Mouse (Mus musculus) MEL (cell line): ENCODE results near the gene Hoga1. TPM values are rescaled to one million over a fixed set of nuclear protein-coding genes. Genes with fewer than 3 reads are reported as not detected.

ENCODE experiments used
- DNase-seq: peaks from one replicate; pipeline ENCODE4 v3.0.0; 2011; ENCODE audit warnings: low read depth, low spot score
- H3K27ac ChIP-seq: 2 replicates; pipeline ENCODE4 v1.5.1; 2012; ENCODE audit warnings: low read depth, mild to moderate bottlenecking, control low read depth, low read length, moderate library complexity; ENCODE audit not compliant: control insufficient read depth
- H3K27me3 ChIP-seq, 2 experiments: fragments of 150-350 bp in 1 of 2; sonication (generic) in 1 of 2; 2 replicates each; pipeline ENCODE4 v1.6.1; 2012; ENCODE audit warnings: low read length in 2 of 2, mild to moderate bottlenecking in 2 of 2, improper control_type of control experiment in 1 of 2, moderate library complexity in 1 of 2; ENCODE audit not compliant: insufficient read depth in 2 of 2, control insufficient read depth in 1 of 2
- H3K36me3 ChIP-seq, 2 experiments: 2 replicates each; pipeline ENCODE4 v1.6.1; 2012 to 2014; ENCODE audit warnings: low read length in 2 of 2, improper control_type of control experiment in 1 of 2, inconsistent platforms in 1 of 2, mild to moderate bottlenecking in 1 of 2; ENCODE audit not compliant: insufficient read depth in 2 of 2, control insufficient read depth in 1 of 2
- H3K4me1 ChIP-seq, 2 experiments: fragments of 150-350 bp in 1 of 2; sonication (generic) in 1 of 2; 2 replicates each; pipeline ENCODE4 v1.6.1; 2012; ENCODE audit warnings: low read length in 2 of 2, improper control_type of control experiment in 1 of 2, mild to moderate bottlenecking in 1 of 2; ENCODE audit not compliant: insufficient read depth in 2 of 2, control insufficient read depth in 1 of 2
- H3K4me3 ChIP-seq, 2 experiments: fragments of 150-350 bp in 1 of 2; sonication (generic) in 1 of 2; 2 replicates each; pipeline ENCODE4 v1.5.1; 2012; ENCODE audit warnings: low read depth in 2 of 2, low read length in 2 of 2, mild to moderate bottlenecking in 2 of 2, moderate library complexity in 2 of 2, control low read depth in 1 of 2, improper control_type of control experiment in 1 of 2; ENCODE audit not compliant: control insufficient read depth in 1 of 2, insufficient read depth in 1 of 2
- H3K79me2 ChIP-seq: 2 replicates; pipeline ENCODE4 v1.6.1; 2012; ENCODE audit warnings: mild to moderate bottlenecking, low read length, moderate library complexity; ENCODE audit not compliant: control insufficient read depth, poor library complexity, insufficient read depth
- H3K9ac ChIP-seq: 2 replicates; pipeline ENCODE4 v1.6.1; 2012; ENCODE audit warnings: low read depth, mild to moderate bottlenecking, control low read depth, low read length, moderate library complexity; ENCODE audit not compliant: control insufficient read depth, poor library complexity, severe bottlenecking
- H3K9me3 ChIP-seq: fragments of 150-350 bp; sonication (generic); replicated peaks from 2 replicates; pipeline ENCODE4 v1.6.1; 2012; ENCODE audit warnings: mild to moderate bottlenecking, low read length, improper control_type of control experiment, moderate library complexity; ENCODE audit not compliant: insufficient read depth
- BHLHE40 ChIP-seq: IDR thresholded peaks from 2 replicates; pipeline ENCODE4 v1.6.1; 2012; ENCODE audit warnings: low read depth, mild to moderate bottlenecking, inconsistent platforms, low read length, improper control_type of control experiment, borderline replicate concordance
- CHD2 ChIP-seq: IDR thresholded peaks from 2 replicates; pipeline ENCODE4 v1.6.1; 2011; ENCODE audit warnings: low read length, improper control_type of control experiment
- E2F4 ChIP-seq: IDR thresholded peaks from 2 replicates; pipeline ENCODE4 v1.6.1; 2011; ENCODE audit warnings: low read depth, low read length, improper control_type of control experiment, borderline replicate concordance
- ELF1 ChIP-seq: IDR thresholded peaks from 2 replicates; pipeline ENCODE4 v1.6.1; 2014; ENCODE audit warnings: low read depth, mild to moderate bottlenecking, inconsistent platforms, low read length, improper control_type of control experiment, moderate library complexity
- EP300 ChIP-seq, 2 experiments: IDR thresholded peaks; 2 replicates each; pipeline ENCODE4 v1.6.1; 2011; ENCODE audit warnings: improper control_type of control experiment in 2 of 2, low read length in 2 of 2, low read depth in 1 of 2, mild to moderate bottlenecking in 1 of 2
- GABPA ChIP-seq: IDR thresholded peaks from 2 replicates; pipeline ENCODE4 v1.6.1; 2012; ENCODE audit warnings: low read depth, mild to moderate bottlenecking, inconsistent platforms, low read length, improper control_type of control experiment, moderate library complexity
- HCFC1 ChIP-seq: IDR thresholded peaks from 2 replicates; pipeline ENCODE4 v1.6.1; 2012; ENCODE audit warnings: low read depth, mild to moderate bottlenecking, inconsistent platforms, low read length, improper control_type of control experiment, moderate library complexity
- JUND ChIP-seq: IDR thresholded peaks from 2 replicates; pipeline ENCODE4 v1.6.1; 2011; ENCODE audit warnings: low read depth, mild to moderate bottlenecking, improper control_type of control experiment, low read length
- KAT2A ChIP-seq: conservative IDR thresholded peaks from 2 replicates; pipeline ENCODE4 v1.6.1; 2012; ENCODE audit warnings: low read depth, low read length, improper control_type of control experiment, inconsistent platforms
- MAFK ChIP-seq: IDR thresholded peaks from 2 replicates; pipeline ENCODE4 v1.6.1; 2011; ENCODE audit warnings: low read depth, mild to moderate bottlenecking, low read length, improper control_type of control experiment, borderline replicate concordance
- MAX ChIP-seq: IDR thresholded peaks from 2 replicates; pipeline ENCODE4 v1.6.1; 2011; ENCODE audit warnings: low read length, improper control_type of control experiment
- MAZ ChIP-seq: IDR thresholded peaks from 2 replicates; pipeline ENCODE4 v1.6.1; 2012; ENCODE audit warnings: low read depth, mild to moderate bottlenecking, inconsistent platforms, low read length, improper control_type of control experiment
- MEF2A ChIP-seq: IDR thresholded peaks from 2 replicates; pipeline ENCODE4 v1.6.1; 2014; ENCODE audit warnings: low read depth, mild to moderate bottlenecking, inconsistent platforms, low read length, improper control_type of control experiment; ENCODE audit not compliant: poor library complexity, insufficient replicate concordance, severe bottlenecking; ENCODE audit errors: extremely low read depth
- MXI1 ChIP-seq: IDR thresholded peaks from 2 replicates; pipeline ENCODE4 v1.6.1; 2011; ENCODE audit warnings: mild to moderate bottlenecking, low read depth, low read length, improper control_type of control experiment
- MYB ChIP-seq: IDR thresholded peaks from 2 replicates; pipeline ENCODE4 v1.6.1; 2011; ENCODE audit warnings: mild to moderate bottlenecking, low read depth, low read length, improper control_type of control experiment
- NRF1 ChIP-seq: IDR thresholded peaks from 2 replicates; pipeline ENCODE4 v1.6.1; 2014; ENCODE audit warnings: low read depth, mild to moderate bottlenecking, inconsistent platforms, low read length, improper control_type of control experiment, moderate library complexity; ENCODE audit not compliant: poor library complexity, insufficient read depth, severe bottlenecking
- POLR2A ChIP-seq, 2 experiments: IDR thresholded peaks; 2 replicates each; pipeline ENCODE4 v1.6.1; 2011 to 2012; ENCODE audit warnings: low read length in 2 of 2, mild to moderate bottlenecking in 2 of 2, control low read depth in 1 of 2, improper control_type of control experiment in 1 of 2, low read depth in 1 of 2, moderate library complexity in 1 of 2; ENCODE audit not compliant: control insufficient read depth in 1 of 2, insufficient read depth in 1 of 2, poor library complexity in 1 of 2
- POLR2AphosphoS2 ChIP-seq: IDR thresholded peaks from 2 replicates; pipeline ENCODE4 v1.6.1; 2011; ENCODE audit warnings: low read length, improper control_type of control experiment
- RAD21 ChIP-seq: IDR thresholded peaks from 2 replicates; pipeline ENCODE4 v1.6.1; 2011; ENCODE audit warnings: mild to moderate bottlenecking, low read depth, low read length, improper control_type of control experiment
- RCOR1 ChIP-seq: IDR thresholded peaks from 2 replicates; pipeline ENCODE4 v1.6.1; 2012; ENCODE audit warnings: low read depth, mild to moderate bottlenecking, inconsistent platforms, low read length, improper control_type of control experiment
- SIN3A ChIP-seq: IDR thresholded peaks from 2 replicates; pipeline ENCODE4 v1.6.1; 2012; ENCODE audit warnings: low read length, improper control_type of control experiment, inconsistent platforms
- SMC3 ChIP-seq: IDR thresholded peaks from 2 replicates; pipeline ENCODE4 v1.6.1; 2011; ENCODE audit warnings: low read depth, low read length, improper control_type of control experiment
- TAL1 ChIP-seq: IDR thresholded peaks from 2 replicates; pipeline ENCODE4 v1.6.1; 2012; ENCODE audit warnings: mild to moderate bottlenecking, inconsistent platforms, low read length, moderate library complexity, mixed read lengths
- TBP ChIP-seq: IDR thresholded peaks from 2 replicates; pipeline ENCODE4 v1.8.0; 2011; ENCODE audit warnings: low read depth, low read length, improper control_type of control experiment
- TCF12 ChIP-seq: IDR thresholded peaks from 2 replicates; pipeline ENCODE4 v1.6.1; 2014; ENCODE audit warnings: low read depth, mild to moderate bottlenecking, inconsistent platforms, low read length, improper control_type of control experiment, moderate library complexity
- UBTF ChIP-seq: IDR thresholded peaks from 2 replicates; pipeline ENCODE4 v1.6.1; 2012; ENCODE audit warnings: low read depth, mild to moderate bottlenecking, inconsistent platforms, low read length, improper control_type of control experiment, moderate library complexity, borderline replicate concordance; ENCODE audit not compliant: insufficient read depth
- USF1 ChIP-seq: IDR thresholded peaks from 2 replicates; pipeline ENCODE4 v1.6.1; 2014; ENCODE audit warnings: low read depth, mild to moderate bottlenecking, inconsistent platforms, low read length, improper control_type of control experiment, moderate library complexity
- USF2 ChIP-seq, 2 experiments: IDR thresholded peaks; 2 replicates each; pipeline ENCODE4 v1.6.1; 2011 to 2012; ENCODE audit warnings: improper control_type of control experiment in 2 of 2, low read length in 2 of 2, borderline replicate concordance in 1 of 2, inconsistent platforms in 1 of 2, low read depth in 1 of 2, mild to moderate bottlenecking in 1 of 2; ENCODE audit not compliant: insufficient read depth in 1 of 2
- ZC3H11A ChIP-seq: IDR thresholded peaks from 2 replicates; pipeline ENCODE4 v1.6.1; 2012; ENCODE audit warnings: low read depth, mild to moderate bottlenecking, inconsistent platforms, low read length, improper control_type of control experiment
- ZMIZ1 ChIP-seq: IDR thresholded peaks from 2 replicates; pipeline ENCODE4 v1.6.1; 2012; ENCODE audit warnings: low read depth, mild to moderate bottlenecking, inconsistent platforms, low read length, improper control_type of control experiment, moderate library complexity
- ZNF384 ChIP-seq: IDR thresholded peaks from 2 replicates; pipeline ENCODE4 v1.6.1; 2012; ENCODE audit warnings: low read depth, mild to moderate bottlenecking, inconsistent platforms, low read length, improper control_type of control experiment
- polyA plus RNA-seq, 2 experiments: library from polyadenylated mRNA; stranded (reverse) in 1 of 2; unstranded in 1 of 2; fragments of >175 nt in 1 of 2; fragments of >200 nt in 1 of 2; gene quantifications; 2 replicates each; pipeline versions ENCODE4 v1.2.1 to v1.2.4; 2012; ENCODE audit warnings: low replicate concordance in 2 of 2, low read depth in 1 of 2; ENCODE audit not compliant: insufficient read length in 2 of 2, insufficient read depth in 1 of 2, missing spikeins in 1 of 2
- total RNA-seq: library from RNA; depleted of rRNA; stranded (reverse); fragments of 300-350 nt; gene quantifications from 2 replicates; pipeline ENCODE4 v1.2.3, GENCODE M21; 2012

Gene Hoga1
- total and polyA plus RNA-seq, 3 experiments, result 0.31 to 0.38 TPM; not detected in 1

- TF ChIP-seq MXI1 (peak; percentile 78; the same call in 1 of the 2 replicates), UBTF (no peak), KAT2A (no peak; the same call in 1 of the 2 replicates)
- TF ChIP-seq, all 39 proteins: peak for 18
Measured at GRCm38 (mm10) chr19:42089103-42089747, 43.8 kb downstream of the Hoga1 start (continued).

- H3K79me2 ChIP-seq, result peaks cover 12% of the 10 kb centered on the region
- peaks cover 0 to 12% of the 10 kb centered on the region in 2 experiments; a peak in 2 of 4 replicates for H3K36me3 ChIP-seq
- peaks cover 2 to 3% of the 10 kb centered on the region in 2 experiments; a peak in 1 of 4 replicates for H3K4me1 ChIP-seq
- peak within 1 kb of the TSS; percentile 82 to 91 for H3K4me3 ChIP-seq
- peak within 1 kb of the TSS; percentile 73 for H3K9ac ChIP-seq
- peak within 1 kb of the TSS; percentile 86 for H3K27ac ChIP-seq
- H3K9me3 ChIP-seq, result no peaks in the 10 kb centered on the region
- peak; percentile 100 for DNase-seq
- H3K27me3 ChIP-seq, result no peaks in the 10 kb centered on the region
- TF ChIP-seq SMC3 (no peak), ZMIZ1 (peak; percentile 91), MXI1 (peak; percentile 86), CHD2 (no peak), MAZ (no peak; the same call in 1 of the 2 replicates), RCOR1 (no peak), MAFK (no peak), ZC3H11A (no peak), UBTF (0 out of 2 replicates have a peak, but pooled peaks have one; percentile 83), ELF1 (peak; percentile 57; the same call in 1 of the 2 replicates), SIN3A (peak; percentile 85), TAL1 (no peak), USF1 (peak; percentile 37), EP300 (IDR thresholded peaks at IDR 0.05; ENCODE audit: low read depth in 1 of 2, low read length in 2 of 2) (no peak), ZNF384 (peak; percentile 68), USF2 (IDR thresholded peaks at IDR 0.05; ENCODE audit: borderline replicate concordance in 1 of 2, insufficient read depth in 1 of 2, low read depth in 1 of 2, low read length in 2 of 2) (no peak), TBP (peak; percentile 90), NRF1 (peak; percentile 98), MYB (no peak), POLR2A (IDR thresholded peaks at IDR 0.05; ENCODE audit: control insufficient read depth in 1 of 2, insufficient read depth in 1 of 2, low read depth in 1 of 2, low read length in 2 of 2, poor library complexity in 1 of 2) (peak; percentile 58 to 85; a peak in 3 of 4 replicates), BHLHE40 (no peak), HCFC1 (peak; percentile 80), MAX (peak; percentile 71), RAD21 (no peak), E2F4 (no peak), POLR2AphosphoS2 (peak; percentile 91), JUND (no peak), GABPA (no peak), TCF12 (peak; percentile 48; the same call in 1 of the 2 replicates), MEF2A (no peak)
Measured at GRCm38 (mm10) chr19:42089748-42090595, 44.6 kb downstream of the Hoga1 start, which contains the start of gene Pi4k2a. Gene Pi4k2a, plus strand, starts transcription at chr19:42090470.
